Mouse (Mus musculus): ENCODE measurements around the gene Gm21778. TPM values are rescaled to one million over a fixed set of nuclear protein-coding genes. Genes with fewer than 3 reads are reported as not detected.
"Not testable (repeated sequence)": the region's sequence is repeated elsewhere in the genome, so short reads cannot be mapped to it uniquely, and the experiment has no call there.

Gm21778 gene
- total RNA-seq (2021): not detected
- long read RNA-seq, experiment 1: 0 reads
- long read RNA-seq, experiment 2: 0 reads

- DNase-seq: not testable (repeated sequence)
Observed at GRCm38 (mm10) chrY:5942160-5942559, at the start of gene Gm21778. TSS of gene Gm21778 (plus strand) at chrY:5942460.

Other genes with a start within 250 kb of the Gm21778 start
- not detected for gene Gm20914, start 216.5 kb upstream of the Gm21778 start, total RNA-seq (2021)
- gene Gm28171, start 149.1 kb upstream of the Gm21778 start, total RNA-seq (2021): not detected